Mouse (Mus musculus) kidney, adult 11 months (tissue): ENCODE data around the gene Col15a1.

ENCODE experiments used
- DNase-seq: peaks from one replicate; pipeline ENCODE4 v3.0.0; 2022

Col15a1 gene

GRCm38 (mm10) chr4:47231322-47231721 is 23.4 kb downstream of the Col15a1 start:
- no peak for DNase-seq

GRCm38 (mm10) chr4:47233192-47233835 is 25.4 kb downstream of the Col15a1 start:
- DNase-seq: no peak

- DNase-seq: peak; percentile 78
Measured at GRCm38 (mm10) chr4:47234667-47235267, 26.8 kb downstream of the Col15a1 start.

- no peak for DNase-seq
Measured at GRCm38 (mm10) chr4:47235312-47235711, 27.4 kb downstream of the Col15a1 start.

GRCm38 (mm10) chr4:47236104-47236503 is 28.1 kb downstream of the Col15a1 start:
- no peak for DNase-seq

- DNase-seq: peak; percentile 65
Measured at GRCm38 (mm10) chr4:47237220-47237619, 29.3 kb downstream of the Col15a1 start.

GRCm38 (mm10) chr4:47239114-47239513 is 31.2 kb downstream of the Col15a1 start:
- no peak for DNase-seq

GRCm38 (mm10) chr4:47240901-47241300 is 32.9 kb downstream of the Col15a1 start:
- DNase-seq: no peak

GRCm38 (mm10) chr4:47242127-47242526 is 34.2 kb downstream of the Col15a1 start:
- peak; percentile 53 for DNase-seq

- DNase-seq: no peak
Measured at GRCm38 (mm10) chr4:47244651-47245050, 36.7 kb downstream of the Col15a1 start.

GRCm38 (mm10) chr4:47245621-47246020 is 37.7 kb downstream of the Col15a1 start:
- peak; percentile 68 for DNase-seq

GRCm38 (mm10) chr4:47246811-47247210 is 38.9 kb downstream of the Col15a1 start:
- no peak for DNase-seq

- DNase-seq: no peak
Measured at GRCm38 (mm10) chr4:47247574-47247973, 39.6 kb downstream of the Col15a1 start.

- DNase-seq: no peak
Measured at GRCm38 (mm10) chr4:47249193-47249592, 41.2 kb downstream of the Col15a1 start.

GRCm38 (mm10) chr4:47251069-47251468 is 43.1 kb downstream of the Col15a1 start:
- peak; percentile 37 for DNase-seq

- DNase-seq: peak; percentile 41
Measured at GRCm38 (mm10) chr4:47251693-47252435, 43.9 kb downstream of the Col15a1 start.

- DNase-seq: no peak
Measured at GRCm38 (mm10) chr4:47252627-47253026, 44.7 kb downstream of the Col15a1 start.

- DNase-seq: peak; percentile 64
Measured at GRCm38 (mm10) chr4:47255641-47256040, 47.7 kb downstream of the Col15a1 start.

- DNase-seq: no peak
Measured at GRCm38 (mm10) chr4:47258201-47258600, 50.2 kb downstream of the Col15a1 start.

- no peak for DNase-seq
Measured at GRCm38 (mm10) chr4:47261049-47261448, 53.1 kb downstream of the Col15a1 start.

- no peak for DNase-seq
Measured at GRCm38 (mm10) chr4:47261919-47262318, 54.0 kb downstream of the Col15a1 start.

GRCm38 (mm10) chr4:47265555-47265954 is 57.6 kb downstream of the Col15a1 start:
- DNase-seq: no peak

GRCm38 (mm10) chr4:47272452-47273130 is 64.6 kb downstream of the Col15a1 start:
- DNase-seq: no peak
